Mouse (Mus musculus) intestine, embryonic 14.5 days (tissue): ENCODE results near the gene Slc28a1. TPM values are rescaled to one million over a fixed set of nuclear protein-coding genes. Genes with fewer than 3 reads are reported as not detected.

Experiments
- ATAC-seq: fragments of 200-750 bp; cut with Nextera tagmentation; replicated peaks from 2 replicates; pipeline ENCODE4 v1.8.0; 2017; ENCODE audit warnings: low read depth, moderate number of reproducible peaks, moderate TSS enrichment, moderate library complexity; ENCODE audit not compliant: low FRiP score, low TSS enrichment
- DNase-seq: peaks from one replicate; pipeline ENCODE4 v3.0.0-alpha.2; 2018; ENCODE audit warnings: low spot score
- H3K27ac ChIP-seq: fragments of 300-500 bp; sonication (generic); 2 replicates; pipeline ENCODE4 v1.5.1; 2014; ENCODE audit warnings: low read depth, mild to moderate bottlenecking, control low read depth
- H3K27me3 ChIP-seq: fragments of 300-500 bp; sonication (generic); replicated peaks from 2 replicates; pipeline ENCODE4 v1.6.1; 2014; ENCODE audit warnings: low read length, control low read depth; ENCODE audit not compliant: control insufficient read depth, insufficient read depth
- H3K36me3 ChIP-seq: fragments of 300-500 bp; sonication (generic); 2 replicates; pipeline ENCODE4 v1.6.1; 2014; ENCODE audit warnings: low read length, control low read depth; ENCODE audit not compliant: control insufficient read depth, insufficient read depth
- H3K4me1 ChIP-seq: fragments of 300-500 bp; sonication (generic); replicated peaks from 2 replicates; pipeline ENCODE4 v1.6.1; 2014; ENCODE audit warnings: low read length, control low read depth, mixed read lengths; ENCODE audit not compliant: control insufficient read depth, insufficient read depth
- H3K4me2 ChIP-seq: fragments of 300-500 bp; sonication (generic); 2 replicates; pipeline ENCODE4 v1.6.1; 2014; ENCODE audit warnings: low read length
- H3K4me3 ChIP-seq: fragments of 300-500 bp; sonication (generic); 2 replicates; pipeline ENCODE4 v1.5.1; 2014; ENCODE audit warnings: low read depth, low read length, control low read depth, mixed read lengths
- H3K9ac ChIP-seq: fragments of 300-500 bp; sonication (generic); 2 replicates; pipeline ENCODE4 v1.6.1; 2014; ENCODE audit warnings: mild to moderate bottlenecking, low read length
- H3K9me3 ChIP-seq: fragments of 300-500 bp; sonication (generic); 2 replicates; pipeline ENCODE4 v1.6.1; 2016; ENCODE audit warnings: low read length, control low read depth; ENCODE audit not compliant: control insufficient read depth
- WGBS: fragments of 180-500 bp; shearing (Covaris S2); extraction: QIAGEN DNeasy Blood & Tissue Kit; methylation state at CpG from one replicate; pipeline ENCODE4 v1.1.7; 2014; 5-methylcytosine and 5-hydroxymethylcytosine counted together
- polyA plus RNA-seq: library from polyadenylated mRNA; unstranded; fragments of >200 nt; fragmentation: Nextera tagmentation; extraction: Ambion mirVana; gene quantifications from 2 replicates; pipeline ENCODE4 v1.2.1, GENCODE M21; 2014

Gene Slc28a1
- polyA plus RNA-seq, 1 experiment from 2014 or later: 1.1 TPM

- H3K4me2 ChIP-seq: no peak overlapping the region
- H3K9ac ChIP-seq: no peak overlapping the region
- no peaks in the 10 kb centered on the region for H3K27me3 ChIP-seq
- H3K9me3 ChIP-seq: no peaks in the 10 kb centered on the region
- H3K4me3 ChIP-seq: no peak overlapping the region
- no peaks in the 10 kb centered on the region for H3K36me3 ChIP-seq
- no peaks in the 10 kb centered on the region for H3K4me1 ChIP-seq
- 98% methylated on average over 2 of the region's 2 CpGs for WGBS
- H3K27ac ChIP-seq: no peak overlapping the region
- ATAC-seq (no peak), DNase-seq (no peak)
Measured at GRCm38 (mm10) chr7:81111729-81112128, 2.9 kb upstream of the Slc28a1 start.

- DNase-seq: no peak
- no peaks in the 10 kb centered on the region for H3K36me3 ChIP-seq
Measured at GRCm38 (mm10) chr7:81112686-81113360, 1.8 kb upstream of the Slc28a1 start.

GRCm38 (mm10) chr7:81121099-81121498 is 6.5 kb downstream of the Slc28a1 start:
- Histone ChIP-seq H3K4me2 (no peak overlapping the region), H3K36me3 (no peaks in the 10 kb centered on the region), H3K27me3 (no peaks in the 10 kb centered on the region), H3K4me3 (no peak overlapping the region), H3K27ac (no peak overlapping the region), H3K4me1 (no peaks in the 10 kb centered on the region), H3K9ac (no peak overlapping the region), H3K9me3 (no peaks in the 10 kb centered on the region)
- WGBS: 66% methylated on average over 3 of the region's 3 CpGs
- DNase-seq (no peak), ATAC-seq (no peak)

More at GRCm38 (mm10) chr7:81112686-81113360, 1.8 kb upstream of the Slc28a1 start:
- H3K4me2 ChIP-seq: no peak overlapping the region
- no peaks in the 10 kb centered on the region for H3K4me1 ChIP-seq
- no peak overlapping the region for H3K9ac ChIP-seq
- H3K27ac ChIP-seq: no peak overlapping the region
- no peaks in the 10 kb centered on the region for H3K9me3 ChIP-seq
- H3K27me3 ChIP-seq: no peaks in the 10 kb centered on the region
- ATAC-seq: no peak
- WGBS: 44% methylated on average over 6 of the region's 6 CpGs
- H3K4me3 ChIP-seq: no peak overlapping the region

- H3K9ac ChIP-seq: no peak overlapping the region
- H3K9me3 ChIP-seq: no peaks in the 10 kb centered on the region
- no peaks in the 10 kb centered on the region for H3K27me3 ChIP-seq
- H3K27ac ChIP-seq: no peak overlapping the region
- WGBS: 64% methylated on average over 2 of the region's 2 CpGs
- DNase-seq (no peak), ATAC-seq (no peak)
- no peak overlapping the region for H3K4me3 ChIP-seq
- no peaks in the 10 kb centered on the region for H3K4me1 ChIP-seq
- H3K36me3 ChIP-seq: no peaks in the 10 kb centered on the region
- H3K4me2 ChIP-seq: no peak overlapping the region
Measured at GRCm38 (mm10) chr7:81122808-81123207, 8.2 kb downstream of the Slc28a1 start.

GRCm38 (mm10) chr7:81123553-81123952 is 9.0 kb downstream of the Slc28a1 start:
- no peak overlapping the region for H3K9ac ChIP-seq
- no peak overlapping the region for H3K4me3 ChIP-seq
- H3K36me3 ChIP-seq: no peaks in the 10 kb centered on the region
- no peaks in the 10 kb centered on the region for H3K4me1 ChIP-seq
- no peak overlapping the region for H3K27ac ChIP-seq
- no peak overlapping the region for H3K4me2 ChIP-seq
- H3K9me3 ChIP-seq: no peaks in the 10 kb centered on the region
- no peak for DNase-seq
- no peak for ATAC-seq
- no peaks in the 10 kb centered on the region for H3K27me3 ChIP-seq
- WGBS: 75% methylated on average over 5 of the region's 5 CpGs

- Histone ChIP-seq H3K27ac (no peak overlapping the region), H3K27me3 (no peaks in the 10 kb centered on the region), H3K9me3 (no peaks in the 10 kb centered on the region), H3K4me2 (no peak overlapping the region), H3K4me1 (no peaks in the 10 kb centered on the region), H3K36me3 (no peaks in the 10 kb centered on the region), H3K4me3 (no peak overlapping the region), H3K9ac (no peak overlapping the region)
- ATAC-seq: no peak
- no peak for DNase-seq
- WGBS: 71% methylated on average over 8 of the region's 8 CpGs
Measured at GRCm38 (mm10) chr7:81124773-81125172, 10.2 kb downstream of the Slc28a1 start.

- H3K4me2 ChIP-seq: no peak overlapping the region
- H3K4me3 ChIP-seq: no peak overlapping the region
- no peaks in the 10 kb centered on the region for H3K27me3 ChIP-seq
- ATAC-seq (no peak; the same call in 1 of the 2 replicates), DNase-seq (no peak)
- H3K9ac ChIP-seq: no peak overlapping the region
- H3K9me3 ChIP-seq: no peaks in the 10 kb centered on the region
- H3K4me1 ChIP-seq: no peaks in the 10 kb centered on the region
- WGBS: 65% methylated on average over 10 of the region's 10 CpGs
- no peaks in the 10 kb centered on the region for H3K36me3 ChIP-seq
- H3K27ac ChIP-seq: no peak overlapping the region
Measured at GRCm38 (mm10) chr7:81125215-81126175, 10.9 kb downstream of the Slc28a1 start.

- WGBS: 68% methylated on average over 7 of the region's 7 CpGs
- ATAC-seq (no peak), DNase-seq (no peak)
- Histone ChIP-seq H3K4me1 (peaks cover 13% of the 10 kb centered on the region; the same call in 1 of the 2 replicates), H3K9me3 (no peaks in the 10 kb centered on the region), H3K4me2 (no peak overlapping the region), H3K27me3 (no peaks in the 10 kb centered on the region), H3K4me3 (no peak overlapping the region), H3K27ac (no peak overlapping the region), H3K36me3 (no peaks in the 10 kb centered on the region), H3K9ac (no peak overlapping the region)
Measured at GRCm38 (mm10) chr7:81131864-81132263, 17.3 kb downstream of the Slc28a1 start.
